Mouse (Mus musculus): Measurements from ENCODE around the gene Dock1.

The Dock1 gene

GRCm38 (mm10) chr7:134823891-134824290 is 153.4 kb downstream of the Dock1 start:
- DNase-seq (ENCODE audit: low spot score) = no peak

GRCm38 (mm10) chr7:134840066-134840465 is 169.6 kb downstream of the Dock1 start:
- no peak for DNase-seq (ENCODE audit: low spot score)

GRCm38 (mm10) chr7:134842751-134843150 is 172.3 kb downstream of the Dock1 start:
- no peak for DNase-seq (ENCODE audit: low spot score)

GRCm38 (mm10) chr7:134862000-134862399 is 191.5 kb downstream of the Dock1 start:
- no peak for DNase-seq (ENCODE audit: low spot score)

- peak; percentile 74 for DNase-seq (ENCODE audit: low spot score)
These were observed 193.7 kb downstream of the Dock1 start for GRCm38 (mm10) chr7:134864175-134864574.

GRCm38 (mm10) chr7:134872511-134872910 is 202.1 kb downstream of the Dock1 start:
- no peak for DNase-seq (ENCODE audit: low spot score)

GRCm38 (mm10) chr7:134872981-134873380 is 202.5 kb downstream of the Dock1 start:
- no peak for DNase-seq (ENCODE audit: low spot score)

- DNase-seq (ENCODE audit: low spot score) = no peak
These were observed 208.5 kb downstream of the Dock1 start for GRCm38 (mm10) chr7:134878985-134879384.

- peak; percentile 47 for DNase-seq (ENCODE audit: low spot score)
These were observed 210.0 kb downstream of the Dock1 start for GRCm38 (mm10) chr7:134880431-134880830.

GRCm38 (mm10) chr7:134883516-134883915 is 213.1 kb downstream of the Dock1 start:
- DNase-seq (ENCODE audit: low spot score) = no peak

GRCm38 (mm10) chr7:134892449-134892871 is 222.0 kb downstream of the Dock1 start:
- DNase-seq (ENCODE audit: low spot score) = no peak

- no peak for DNase-seq (ENCODE audit: low spot score)
These were observed 222.5 kb downstream of the Dock1 start for GRCm38 (mm10) chr7:134892972-134893371.

GRCm38 (mm10) chr7:134894604-134895003 is 224.2 kb downstream of the Dock1 start:
- DNase-seq (ENCODE audit: low spot score) = no peak

GRCm38 (mm10) chr7:134899462-134899861 is 229.0 kb downstream of the Dock1 start:
- no peak for DNase-seq (ENCODE audit: low spot score)

GRCm38 (mm10) chr7:134901992-134902391 is 231.5 kb downstream of the Dock1 start:
- DNase-seq (ENCODE audit: low spot score) = no peak

- no peak for DNase-seq (ENCODE audit: low spot score)
These were observed 261.4 kb downstream of the Dock1 start for GRCm38 (mm10) chr7:134931886-134932285.

- peak; percentile 45 for DNase-seq (ENCODE audit: low spot score)
These were observed 267.0 kb downstream of the Dock1 start for GRCm38 (mm10) chr7:134937471-134937926.

- peak; percentile 67 for DNase-seq (ENCODE audit: low spot score)
These were observed 267.6 kb downstream of the Dock1 start, which contains the start of gene Fam196a for GRCm38 (mm10) chr7:134937927-134938609. TSS of gene Fam196a (minus strand) at chr7:134938430.

- DNase-seq (ENCODE audit: low spot score) = no peak
These were observed 271.4 kb downstream of the Dock1 start for GRCm38 (mm10) chr7:134941891-134942290.

- no peak for DNase-seq (ENCODE audit: low spot score)
These were observed 272.6 kb downstream of the Dock1 start for GRCm38 (mm10) chr7:134943063-134943462.

GRCm38 (mm10) chr7:134943701-134944100 is 273.2 kb downstream of the Dock1 start:
- DNase-seq (ENCODE audit: low spot score) = no peak

- DNase-seq (ENCODE audit: low spot score) = no peak
These were observed 275.7 kb downstream of the Dock1 start for GRCm38 (mm10) chr7:134945925-134946716.

- no peak for DNase-seq (ENCODE audit: low spot score)
These were observed 288.6 kb downstream of the Dock1 start for GRCm38 (mm10) chr7:134959086-134959485.
